Mouse (Mus musculus): Measurements from ENCODE around the gene Scrn3. TPM values are rescaled to one million over a fixed set of nuclear protein-coding genes. Genes with fewer than 3 reads are reported as not detected.

The Scrn3 gene
- total RNA-seq, 2 experiments from 2014 or later, result 16.3 to 18.4 TPM

GRCm38 (mm10) chr2:73359941-73360340 is 47.5 kb downstream of the Scrn3 start:
- intact Hi-C loops (cut with DNase I), result no loop called here
- DNase-seq (ENCODE audit: low spot score in 2 of 2), result no peak

- no peak for DNase-seq (ENCODE audit: low spot score in 2 of 2)
- intact Hi-C loops (cut with DNase I), result no loop called here
Observed at GRCm38 (mm10) chr2:73360536-73360935, 48.1 kb downstream of the Scrn3 start.

GRCm38 (mm10) chr2:73363448-73363847 is 51.0 kb downstream of the Scrn3 start:
- DNase-seq (ENCODE audit: low spot score in 2 of 2), result no peak
- intact Hi-C loops (cut with DNase I), result no loop called here

GRCm38 (mm10) chr2:73371530-73372335 is 59.3 kb downstream of the Scrn3 start:
- DNase-seq (ENCODE audit: low spot score in 2 of 2), result no peak
- intact Hi-C loops (cut with DNase I), result no loop called here

- no peak for DNase-seq (ENCODE audit: low spot score in 2 of 2)
- intact Hi-C loops (cut with DNase I), result no loop called here
Observed at GRCm38 (mm10) chr2:73378326-73378725, 65.9 kb downstream of the Scrn3 start.

GRCm38 (mm10) chr2:73379656-73380055 is 67.3 kb downstream of the Scrn3 start:
- DNase-seq (ENCODE audit: low spot score in 2 of 2), result no peak
- intact Hi-C loops (cut with DNase I), result no loop called here

- intact Hi-C loops (cut with DNase I), result no loop called here
- no peak for DNase-seq (ENCODE audit: low spot score in 2 of 2)
Observed at GRCm38 (mm10) chr2:73380298-73380975, 68.0 kb downstream of the Scrn3 start.

- intact Hi-C loops (cut with DNase I), result no loop called here
- no peak for DNase-seq (ENCODE audit: low spot score in 2 of 2)
Observed at GRCm38 (mm10) chr2:73385172-73385571, 72.8 kb downstream of the Scrn3 start.

- intact Hi-C loops (cut with DNase I), result no loop called here
- no peak for DNase-seq (ENCODE audit: low spot score in 2 of 2)
Observed at GRCm38 (mm10) chr2:73385641-73386355, 73.4 kb downstream of the Scrn3 start.

GRCm38 (mm10) chr2:73386356-73387046 is 74.1 kb downstream of the Scrn3 start, which contains the start of gene Gpr155:
Gpr155 (minus strand) TSS chr2:73386572.
- peak; percentile 97 to 98 for DNase-seq (ENCODE audit: low spot score in 2 of 2)
- intact Hi-C loops (cut with DNase I), result no loop called here

Other genes with a start within 250 kb of the Scrn3 start
- gene Ola1, start 93.7 kb upstream of the Scrn3 start, total RNA-seq (2021), result 100 to 1,000 TPM; 101 to 103 TPM
- 1 to 10 TPM; 2.8 to 4.6 TPM for gene Sp9, start 40.7 kb upstream of the Scrn3 start, total RNA-seq (2021)
- 10 to 100 TPM; 24.3 to 28.3 TPM for gene Cir1, start 100 bp downstream of the Scrn3 start, total RNA-seq (2021)
- 10 to 100 TPM; 37.9 to 41.7 TPM for gene Gpr155, start 74.0 kb downstream of the Scrn3 start, total RNA-seq (2021)
- 1 to 10 TPM; 7.7 to 8.2 TPM for gene Wipf1, start 217.1 kb downstream of the Scrn3 start, total RNA-seq (2021)